Mouse (Mus musculus) ES-Bruce4 (cell line): Measurements from ENCODE around the gene Akr1b8. TPM values are rescaled to one million over a fixed set of nuclear protein-coding genes. Genes with fewer than 3 reads are reported as not detected.
A peak's percentile ranks its signal among the peaks of the same experiment; 100 is the strongest.

Experiments used
- H3K27ac ChIP-seq: 2 replicates; pipeline ENCODE4 v1.5.1; 2012; ENCODE audit warnings: low read length, inconsistent platforms; ENCODE audit not compliant: insufficient read depth
- H3K27me3 ChIP-seq: 2 replicates; pipeline ENCODE4 v1.6.1; 2012; ENCODE audit warnings: mild to moderate bottlenecking, low read length, inconsistent platforms; ENCODE audit not compliant: control insufficient read depth, poor library complexity, insufficient read depth, severe bottlenecking
- H3K36me3 ChIP-seq: 2 replicates; pipeline ENCODE4 v1.6.1; 2012; ENCODE audit warnings: inconsistent platforms, mild to moderate bottlenecking, low read length, moderate library complexity; ENCODE audit not compliant: control insufficient read depth, poor library complexity, insufficient read depth, severe bottlenecking
- H3K4me1 ChIP-seq: one replicate; pipeline ENCODE4 v1.8.1; 2011; ENCODE audit warnings: low read length; ENCODE audit not compliant: control insufficient read depth, insufficient read depth
- H3K4me3 ChIP-seq: 2 replicates; pipeline ENCODE4 v1.5.1; 2011; ENCODE audit warnings: low read depth, mild to moderate bottlenecking, low read length
- H3K9ac ChIP-seq: 2 replicates; pipeline ENCODE4 v1.6.1; 2012; ENCODE audit warnings: low read depth, mild to moderate bottlenecking, inconsistent platforms; ENCODE audit not compliant: poor library complexity, severe bottlenecking
- H3K9me3 ChIP-seq: replicated peaks from 2 replicates; pipeline ENCODE4 v1.6.1; 2012; ENCODE audit warnings: mild to moderate bottlenecking, low read length, inconsistent platforms; ENCODE audit not compliant: control insufficient read depth, poor library complexity, insufficient read depth, severe bottlenecking
- CTCF ChIP-seq: IDR thresholded peaks from one replicate; pipeline ENCODE4 v1.8.1; 2011; ENCODE audit warnings: low read depth, low read length
- EP300 ChIP-seq: IDR thresholded peaks from 2 replicates; pipeline ENCODE4 v1.6.1; 2011; ENCODE audit warnings: low read depth, low read length; ENCODE audit not compliant: insufficient read depth
- POLR2A ChIP-seq: IDR thresholded peaks from one replicate; pipeline ENCODE4 v1.8.1; 2011; ENCODE audit warnings: low read length; ENCODE audit not compliant: insufficient read depth
- polyA plus RNA-seq: library from polyadenylated mRNA; stranded (reverse); fragments of >200 nt; gene quantifications from 2 replicates; pipeline ENCODE4 v1.2.4, GENCODE M21; 2011; ENCODE audit warnings: low read depth; ENCODE audit not compliant: missing spikeins, insufficient read depth, insufficient read length

The Akr1b8 gene
- polyA plus RNA-seq, 1 experiment, result 4.0 TPM

DNA sequence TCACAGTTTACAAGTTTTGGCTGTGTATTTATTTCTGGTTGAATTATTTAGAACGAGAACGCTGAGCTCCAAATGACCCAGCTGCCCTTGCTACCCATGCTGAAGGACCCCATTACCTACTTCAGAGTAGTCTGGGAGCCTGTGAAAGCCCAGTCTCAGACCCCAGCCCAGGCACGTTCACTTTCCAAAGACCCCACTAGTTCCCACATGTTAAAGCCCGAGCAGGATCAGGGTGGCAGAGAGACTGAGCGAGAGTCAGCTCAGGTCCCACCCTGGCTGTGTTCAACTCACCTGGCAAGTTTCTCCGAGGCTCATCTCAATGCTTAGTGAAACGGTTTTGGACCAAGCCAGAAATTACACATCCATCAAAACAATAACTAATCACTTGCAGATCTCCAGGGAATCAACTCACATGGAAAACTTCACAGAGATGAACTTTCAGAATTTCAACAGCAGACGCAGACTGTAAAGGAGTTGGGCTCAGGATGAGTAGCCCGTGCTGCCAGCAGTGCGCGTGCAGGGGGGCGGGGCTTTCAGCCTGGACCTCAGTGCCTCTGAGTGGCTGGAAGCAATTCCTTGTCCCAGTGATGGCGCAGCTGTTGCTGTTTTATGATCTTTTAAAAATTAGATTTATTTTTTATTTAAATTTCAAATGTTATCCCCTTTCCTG, 30.9 kb downstream of the Akr1b8 start:
- H3K9ac ChIP-seq, result peak overlapping the region; percentile 70
- TF ChIP-seq EP300 (no peak), CTCF (no peak), POLR2A (no peak)
- peaks cover 4% of the 10 kb centered on the region for H3K36me3 ChIP-seq
- no peaks in the 10 kb centered on the region for H3K9me3 ChIP-seq
- peak overlapping the region; percentile 48 for H3K27ac ChIP-seq
- no peaks in the 10 kb centered on the region for H3K27me3 ChIP-seq
- no peaks in the 10 kb centered on the region for H3K4me1 ChIP-seq
- peak overlapping the region; percentile 87 for H3K4me3 ChIP-seq

DNA sequence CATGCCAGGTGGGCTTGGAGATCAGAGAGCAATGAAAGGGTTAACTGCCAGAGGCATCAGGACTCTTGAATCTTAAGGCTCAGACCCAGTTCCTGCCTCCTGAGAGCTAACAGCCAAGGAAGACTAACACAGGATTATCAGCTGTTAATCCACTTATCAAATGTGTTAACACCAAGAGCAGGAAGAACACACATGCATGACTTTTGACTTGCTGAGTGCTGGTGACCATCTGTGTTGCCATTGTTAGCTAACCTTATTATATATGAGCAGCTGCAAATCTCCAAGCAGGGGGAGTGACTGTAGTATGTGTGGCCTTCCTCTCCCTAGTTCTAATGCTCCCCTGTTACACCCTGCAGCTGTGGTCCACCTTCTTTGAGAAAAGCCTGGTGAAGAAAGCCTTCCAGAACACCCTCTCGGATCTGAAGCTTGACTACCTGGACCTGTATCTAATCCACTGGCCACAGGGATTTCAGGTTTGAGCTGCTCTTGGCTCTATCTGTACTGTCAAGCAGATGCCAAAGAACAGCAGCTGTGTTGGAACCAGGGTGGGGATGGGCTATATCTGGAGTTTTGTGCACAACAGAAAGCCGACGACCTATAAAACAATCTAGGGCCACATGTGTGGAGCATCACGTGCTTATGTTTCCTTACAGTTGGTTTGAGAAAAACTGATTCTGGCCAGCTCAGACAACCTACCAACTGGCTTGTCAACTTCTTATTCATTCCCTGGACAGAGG, 34.7 kb downstream of the Akr1b8 start:
- no peak overlapping the region for H3K9ac ChIP-seq
- H3K4me1 ChIP-seq, result no peaks in the 10 kb centered on the region
- no peak for TF ChIP-seq CTCF
- no peaks in the 10 kb centered on the region for H3K27me3 ChIP-seq
- no peak overlapping the region for H3K4me3 ChIP-seq
- no peaks in the 10 kb centered on the region for H3K9me3 ChIP-seq
- peaks cover 6% of the 10 kb centered on the region for H3K36me3 ChIP-seq
- no peak overlapping the region for H3K27ac ChIP-seq

DNA sequence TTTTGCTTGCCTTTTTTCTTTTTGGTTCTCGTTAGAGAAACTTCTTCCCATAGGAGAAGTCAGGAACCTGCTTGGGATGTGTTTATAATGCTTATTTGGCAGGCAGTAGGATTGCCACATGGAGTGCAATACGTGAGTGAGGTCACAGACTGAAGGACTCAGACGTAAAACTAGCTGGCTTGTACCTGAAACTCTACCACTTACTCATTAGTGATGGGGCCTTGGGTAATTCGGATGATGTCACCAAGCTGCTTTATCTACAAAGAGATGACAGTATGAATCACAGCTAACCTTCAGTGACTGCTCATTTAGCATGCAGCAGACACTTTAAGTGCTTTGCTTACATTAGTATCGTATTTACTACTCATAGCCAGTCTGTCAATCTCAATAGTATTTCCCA, 42.0 kb downstream of the Akr1b8 start:
- Histone ChIP-seq H3K36me3 (no peaks in the 10 kb centered on the region; the same call in none of the 2 replicates), H3K27me3 (no peaks in the 10 kb centered on the region), H3K4me1 (peaks cover 3% of the 10 kb centered on the region), H3K4me3 (no peak overlapping the region), H3K9me3 (no peaks in the 10 kb centered on the region), H3K9ac (no peak overlapping the region), H3K27ac (no peak overlapping the region)
- TF ChIP-seq POLR2A, result no peak
- no peak for TF ChIP-seq CTCF
- no peak for TF ChIP-seq EP300

DNA sequence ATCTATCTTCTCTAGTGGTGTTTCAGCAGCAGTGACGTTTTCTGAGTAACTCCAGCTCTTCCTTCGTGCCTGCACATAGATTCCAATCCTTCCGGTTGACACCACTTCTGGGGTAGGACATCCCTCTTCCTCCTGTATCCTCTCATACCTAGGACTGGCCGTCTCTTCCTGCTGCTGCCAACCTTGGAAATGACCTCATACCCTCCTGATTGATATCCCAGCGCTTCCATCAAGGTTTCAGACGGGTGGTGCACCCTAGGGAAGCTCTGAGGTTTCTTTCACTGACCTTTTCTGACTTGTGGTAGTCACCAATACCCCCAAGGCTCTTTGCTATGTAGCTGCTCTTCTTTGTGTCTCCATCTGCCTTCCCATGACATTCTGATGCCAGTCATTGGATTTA, 44.5 kb downstream of the Akr1b8 start:
- no peaks in the 10 kb centered on the region for H3K27me3 ChIP-seq
- no peaks in the 10 kb centered on the region for H3K9me3 ChIP-seq
- no peak overlapping the region for H3K4me3 ChIP-seq
- H3K27ac ChIP-seq, result no peak overlapping the region
- H3K4me1 ChIP-seq, result peaks cover 3% of the 10 kb centered on the region
- H3K36me3 ChIP-seq, result no peaks in the 10 kb centered on the region; the same call in none of the 2 replicates
- TF ChIP-seq POLR2A (no peak), CTCF (no peak), EP300 (no peak)
- no peak overlapping the region for H3K9ac ChIP-seq

DNA sequence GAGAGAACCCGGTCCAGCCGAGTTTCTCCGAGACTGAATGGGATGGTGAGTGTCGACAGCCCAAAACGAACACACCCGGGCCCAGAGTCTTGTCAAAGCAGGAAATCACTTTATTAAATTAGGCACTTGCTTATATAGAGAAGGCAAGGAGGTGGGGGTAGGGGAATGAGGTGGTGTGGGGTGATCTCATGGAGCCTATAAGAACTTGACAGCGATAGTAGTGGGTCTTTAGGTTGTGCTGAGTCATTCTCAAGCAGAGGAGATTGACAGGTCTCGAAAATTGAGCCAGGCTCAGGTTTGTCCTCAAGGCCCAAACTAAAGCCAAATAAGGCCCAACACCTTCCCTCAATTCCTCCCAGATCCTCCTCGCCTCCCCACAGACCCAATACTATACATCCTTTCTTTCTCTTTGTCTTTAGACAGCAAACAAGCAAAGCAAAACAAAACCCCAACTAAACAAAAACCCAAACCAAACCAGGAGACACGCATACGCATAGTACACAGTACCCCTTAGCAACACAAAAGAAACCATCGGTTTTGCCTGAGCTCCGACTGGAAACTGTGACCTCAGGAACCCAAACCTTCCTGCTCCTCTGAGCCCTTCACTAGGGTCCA, 45.8 kb downstream of the Akr1b8 start:
- peaks cover 3% of the 10 kb centered on the region for H3K4me1 ChIP-seq
- no peak overlapping the region for H3K4me3 ChIP-seq
- TF ChIP-seq CTCF, result no peak
- no peak for TF ChIP-seq POLR2A
- no peak for TF ChIP-seq EP300
- no peaks in the 10 kb centered on the region for H3K27me3 ChIP-seq
- H3K36me3 ChIP-seq, result no peaks in the 10 kb centered on the region; the same call in 1 of the 2 replicates
- peak overlapping the region; percentile 78 for H3K27ac ChIP-seq
- H3K9ac ChIP-seq, result 0 out of 2 replicates have a peak overlapping the region, but pooled peaks have one; percentile 14
- no peaks in the 10 kb centered on the region for H3K9me3 ChIP-seq

DNA sequence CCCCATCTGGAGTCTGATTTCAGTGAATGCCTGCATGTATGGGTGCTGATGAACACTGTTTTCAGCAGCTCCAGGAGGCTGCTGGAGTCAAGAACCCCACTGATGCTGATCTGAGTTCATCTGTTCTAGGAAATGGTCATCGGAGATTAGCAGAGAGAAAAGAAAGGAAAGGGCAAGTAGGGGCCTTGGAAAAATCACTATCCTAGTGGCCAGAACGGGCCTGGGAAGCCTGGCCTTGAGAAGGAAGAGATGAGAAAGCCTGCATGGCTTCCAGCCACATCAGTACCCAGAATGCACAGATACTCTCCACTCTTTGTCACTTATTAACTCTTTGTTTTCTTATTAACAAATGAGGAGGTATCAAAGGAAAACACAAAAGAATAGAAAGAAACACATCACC, 46.8 kb downstream of the Akr1b8 start:
- H3K27me3 ChIP-seq, result no peaks in the 10 kb centered on the region
- H3K4me1 ChIP-seq, result peaks cover 3% of the 10 kb centered on the region
- H3K27ac ChIP-seq, result 0 out of 2 replicates have a peak overlapping the region, but pooled peaks have one; percentile 78
- no peak overlapping the region for H3K4me3 ChIP-seq
- H3K36me3 ChIP-seq, result no peaks in the 10 kb centered on the region; the same call in 1 of the 2 replicates
- H3K9ac ChIP-seq, result no peak overlapping the region
- H3K9me3 ChIP-seq, result no peaks in the 10 kb centered on the region; the same call in 1 of the 2 replicates
- TF ChIP-seq CTCF (no peak), POLR2A (no peak), EP300 (no peak)
